Mouse (Mus musculus) v-Abl transformed pro-B cells (cell line): ENCODE data around the gene Tor4a.

Source experiments
- in situ Hi-C, 2 experiments: fragments of 400-800 bp; cut with MboI; formaldehyde crosslinking; loops; one replicate each; pipeline ENCODE4 v1.15.1; 2025; ENCODE audit not compliant: unreplicated experiment in 2 of 2

Tor4a gene

GRCm38 (mm10) chr2:25194486-25195171, 2.1 kb downstream of the Tor4a start:
- in situ Hi-C loops, result loop anchor here (5.0 to 10.0 kb wide), 3 partner anchors 33 to 63 kb away; partner anchors contain the start of gene Tmem203 (in 2 of the 2)

GRCm38 (mm10) chr2:25194006-25194405, 2.7 kb downstream of the Tor4a start:
- in situ Hi-C loops, result loop anchor here (5.0 to 10.0 kb wide), 3 partner anchors 33 to 63 kb away; partner anchors contain the start of gene Tmem203 (in 2 of the 2)

GRCm38 (mm10) chr2:25193330-25193770, 3.3 kb downstream of the Tor4a start:
- in situ Hi-C loops, result loop anchor here (5.0 to 10.0 kb wide), 3 partner anchors 34 to 64 kb away; partner anchors contain the start of gene Tmem203 (in 2 of the 2)

- in situ Hi-C loops, result no loop called here
These were observed 8.8 kb downstream of the Tor4a start for GRCm38 (mm10) chr2:25187841-25188240.

GRCm38 (mm10) chr2:25186575-25186930, 10.1 kb downstream of the Tor4a start:
- in situ Hi-C loops, result no loop called here

GRCm38 (mm10) chr2:25185625-25186574, 10.8 kb downstream of the Tor4a start:
- in situ Hi-C loops, result no loop called here

- in situ Hi-C loops, result no loop called here
These were observed 12.2 kb downstream of the Tor4a start for GRCm38 (mm10) chr2:25184496-25184895.

DNA sequence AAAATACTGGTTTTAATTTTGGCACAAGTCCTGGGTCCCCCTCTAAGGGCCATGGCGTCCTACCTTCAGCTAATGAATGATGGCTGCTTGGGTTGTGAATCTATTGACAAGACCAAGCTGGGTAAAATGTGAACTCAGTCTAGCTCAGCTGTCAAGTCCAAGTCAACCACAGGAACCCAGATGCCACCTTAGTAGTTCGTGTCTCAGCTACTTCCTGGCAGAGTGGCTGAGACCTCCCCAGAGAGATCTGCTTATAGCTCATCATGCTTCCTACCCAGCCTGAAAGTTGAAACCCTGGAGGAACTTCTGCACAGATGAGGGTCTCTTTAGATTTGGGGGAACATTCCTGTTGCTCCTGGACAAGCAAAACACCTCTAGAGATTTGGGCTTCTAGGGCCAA, 13.3 kb downstream of the Tor4a start:
- in situ Hi-C loops, result no loop called here

- in situ Hi-C loops, result no loop called here
These were observed 14.0 kb downstream of the Tor4a start for GRCm38 (mm10) chr2:25182664-25183063.

DNA sequence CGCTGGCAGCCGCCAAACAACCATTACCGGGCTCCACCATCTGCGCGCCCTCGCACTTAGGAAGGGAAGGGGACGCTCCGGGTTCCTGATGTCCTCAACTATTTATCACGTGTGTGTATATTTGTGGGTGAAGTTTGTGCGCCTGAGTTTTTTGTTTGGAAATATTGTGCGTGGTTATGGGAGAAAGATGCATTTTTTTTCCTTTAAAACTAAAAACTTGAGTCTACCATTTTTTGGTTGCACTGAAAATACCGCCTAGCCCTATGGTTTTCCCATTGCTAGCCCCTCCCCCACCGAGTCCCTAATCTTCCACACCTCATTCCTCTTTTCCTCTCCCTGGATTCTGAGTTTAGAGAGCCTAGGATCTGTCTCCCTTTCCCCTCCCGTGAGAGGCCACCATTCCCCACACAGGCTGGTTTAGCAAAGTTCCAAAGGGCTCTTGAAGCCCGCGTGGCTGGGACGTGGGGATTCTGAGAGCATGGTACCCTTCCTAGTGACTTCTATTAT, 14.7 kb downstream of the Tor4a start:
- in situ Hi-C loops, result no loop called here

GRCm38 (mm10) chr2:25180973-25181890, 15.5 kb downstream of the Tor4a start:
- in situ Hi-C loops, result no loop called here

DNA sequence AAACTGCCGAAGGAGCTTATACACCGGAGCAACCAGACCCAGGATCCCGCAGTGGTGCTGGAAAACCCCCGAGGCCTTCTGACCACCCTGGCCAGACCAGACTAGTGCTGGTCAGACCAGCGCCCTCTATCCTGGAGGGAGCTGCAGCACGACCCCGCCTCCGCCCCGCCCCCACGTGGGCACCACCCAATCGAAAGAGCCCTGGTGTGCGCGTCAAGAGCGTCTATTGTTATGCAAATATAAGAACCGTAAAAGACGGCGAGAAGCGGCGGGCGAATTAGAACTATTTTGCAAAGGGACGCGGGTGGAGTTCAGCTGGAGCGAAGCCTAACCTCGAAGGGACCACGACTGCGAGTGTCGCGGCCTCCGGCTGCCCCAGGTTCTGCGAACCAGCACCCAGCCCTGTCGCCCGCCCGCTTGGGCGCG, 16.2 kb downstream of the Tor4a start, which contains the start of gene Nrarp:
Gene Nrarp (plus strand): TSS at position 281 of the 426 bp plus-strand sequence.
- in situ Hi-C loops, result no loop called here

DNA sequence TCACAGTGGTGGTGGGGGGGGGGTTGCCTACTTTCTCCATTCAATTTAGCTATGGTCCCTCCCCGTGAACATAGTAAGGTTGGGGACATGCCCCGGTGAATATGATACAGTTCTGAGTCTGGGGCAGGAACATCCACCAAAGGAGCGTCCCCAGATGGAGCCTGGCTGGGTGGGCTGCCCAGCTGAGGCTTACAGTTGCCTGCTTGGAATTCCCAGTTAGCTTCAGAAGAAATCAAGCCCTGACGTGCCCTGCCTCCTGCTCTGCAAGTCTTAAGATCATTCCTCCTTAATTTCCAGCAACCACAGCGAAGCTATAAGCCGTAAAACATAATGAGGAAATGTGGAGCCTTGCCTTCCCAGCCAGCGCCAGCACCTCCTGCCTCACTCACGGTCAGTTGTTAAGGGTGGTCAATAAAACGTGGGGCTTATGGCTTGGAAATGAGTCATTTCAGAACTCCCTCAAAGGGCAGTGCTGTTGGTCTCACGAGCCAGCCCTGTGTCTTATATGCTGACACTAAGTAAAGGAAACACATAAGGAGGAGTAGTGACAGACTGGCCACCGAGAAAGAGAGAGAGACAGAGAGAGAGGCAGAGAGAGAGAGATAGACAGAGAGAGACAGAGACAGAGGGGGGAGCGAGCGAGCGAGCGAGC, 17.0 kb downstream of the Tor4a start:
- in situ Hi-C loops, result no loop called here

GRCm38 (mm10) chr2:25178285-25178972, 18.3 kb downstream of the Tor4a start:
- in situ Hi-C loops, result no loop called here

GRCm38 (mm10) chr2:25177685-25178084, 19.0 kb downstream of the Tor4a start:
- in situ Hi-C loops, result no loop called here

GRCm38 (mm10) chr2:25177076-25177475, 19.6 kb downstream of the Tor4a start:
- in situ Hi-C loops, result no loop called here

DNA sequence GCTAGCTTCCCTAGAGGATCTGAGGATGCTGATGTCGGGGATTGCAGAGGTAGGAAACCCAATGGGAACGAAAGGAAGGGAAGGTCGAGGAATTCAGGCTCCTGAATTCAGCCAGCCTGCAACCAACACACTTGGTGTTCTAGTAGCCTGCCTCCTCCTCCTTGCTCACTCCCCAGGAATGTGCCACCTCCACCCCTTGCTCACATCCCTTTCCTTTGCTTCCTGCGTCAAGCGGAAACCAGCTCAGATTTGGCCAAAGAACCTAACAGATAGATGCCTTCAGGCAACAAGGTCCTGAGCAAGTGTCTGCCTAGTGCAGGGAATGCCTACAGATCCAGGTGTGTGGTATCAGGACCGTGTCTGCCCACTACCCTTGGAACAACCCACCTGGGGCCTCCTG, 20.1 kb downstream of the Tor4a start:
- in situ Hi-C loops, result no loop called here

DNA sequence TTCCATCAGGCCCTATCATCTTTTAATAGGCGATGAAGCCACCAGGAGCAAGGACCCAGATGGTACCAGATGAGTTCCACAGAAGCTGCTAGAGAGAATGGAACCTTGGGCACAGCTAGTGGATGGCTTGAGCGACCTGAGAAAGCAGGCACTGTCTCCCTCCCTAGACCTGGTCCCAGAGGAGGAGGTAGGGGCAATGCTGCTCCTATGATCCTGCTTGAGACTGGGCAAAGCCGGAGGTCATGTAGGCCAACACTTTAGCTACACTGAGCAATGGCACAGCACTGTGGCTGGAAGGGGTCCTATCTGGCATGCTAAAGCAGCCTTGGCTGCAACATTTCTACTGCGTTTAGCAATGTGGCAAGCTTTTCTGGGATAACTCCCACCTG, 21.0 kb downstream of the Tor4a start:
- in situ Hi-C loops, result no loop called here
